Mouse (Mus musculus) MEL (cell line): ENCODE results near the gene Map4k1. TPM values are rescaled to one million over a fixed set of nuclear protein-coding genes. Genes with fewer than 3 reads are reported as not detected.

ENCODE experiments used
- DNase-seq: peaks from one replicate; pipeline ENCODE4 v3.0.0; 2011; ENCODE audit warnings: low read depth, low spot score
- H3K27ac ChIP-seq: 2 replicates; pipeline ENCODE4 v1.5.1; 2012; ENCODE audit warnings: low read depth, mild to moderate bottlenecking, control low read depth, low read length, moderate library complexity; ENCODE audit not compliant: control insufficient read depth
- H3K27me3 ChIP-seq, 2 experiments: fragments of 150-350 bp in 1 of 2; sonication (generic) in 1 of 2; 2 replicates each; pipeline ENCODE4 v1.6.1; 2012; ENCODE audit warnings: low read length in 2 of 2, mild to moderate bottlenecking in 2 of 2, improper control_type of control experiment in 1 of 2, moderate library complexity in 1 of 2; ENCODE audit not compliant: insufficient read depth in 2 of 2, control insufficient read depth in 1 of 2
- H3K36me3 ChIP-seq, 2 experiments: 2 replicates each; pipeline ENCODE4 v1.6.1; 2012 to 2014; ENCODE audit warnings: low read length in 2 of 2, improper control_type of control experiment in 1 of 2, inconsistent platforms in 1 of 2, mild to moderate bottlenecking in 1 of 2; ENCODE audit not compliant: insufficient read depth in 2 of 2, control insufficient read depth in 1 of 2
- H3K4me1 ChIP-seq, 2 experiments: fragments of 150-350 bp in 1 of 2; sonication (generic) in 1 of 2; 2 replicates each; pipeline ENCODE4 v1.6.1; 2012; ENCODE audit warnings: low read length in 2 of 2, improper control_type of control experiment in 1 of 2, mild to moderate bottlenecking in 1 of 2; ENCODE audit not compliant: insufficient read depth in 2 of 2, control insufficient read depth in 1 of 2
- H3K4me3 ChIP-seq, 2 experiments: fragments of 150-350 bp in 1 of 2; sonication (generic) in 1 of 2; 2 replicates each; pipeline ENCODE4 v1.5.1; 2012; ENCODE audit warnings: low read depth in 2 of 2, low read length in 2 of 2, mild to moderate bottlenecking in 2 of 2, moderate library complexity in 2 of 2, control low read depth in 1 of 2, improper control_type of control experiment in 1 of 2; ENCODE audit not compliant: control insufficient read depth in 1 of 2, insufficient read depth in 1 of 2
- H3K79me2 ChIP-seq: 2 replicates; pipeline ENCODE4 v1.6.1; 2012; ENCODE audit warnings: mild to moderate bottlenecking, low read length, moderate library complexity; ENCODE audit not compliant: control insufficient read depth, poor library complexity, insufficient read depth
- H3K9ac ChIP-seq: 2 replicates; pipeline ENCODE4 v1.6.1; 2012; ENCODE audit warnings: low read depth, mild to moderate bottlenecking, control low read depth, low read length, moderate library complexity; ENCODE audit not compliant: control insufficient read depth, poor library complexity, severe bottlenecking
- H3K9me3 ChIP-seq: fragments of 150-350 bp; sonication (generic); replicated peaks from 2 replicates; pipeline ENCODE4 v1.6.1; 2012; ENCODE audit warnings: mild to moderate bottlenecking, low read length, improper control_type of control experiment, moderate library complexity; ENCODE audit not compliant: insufficient read depth
- CHD1 ChIP-seq: IDR thresholded peaks from 2 replicates; pipeline ENCODE4 v1.6.1; 2012; ENCODE audit warnings: low read depth, mild to moderate bottlenecking, inconsistent platforms, low read length, improper control_type of control experiment
- CHD2 ChIP-seq: IDR thresholded peaks from 2 replicates; pipeline ENCODE4 v1.6.1; 2011; ENCODE audit warnings: low read length, improper control_type of control experiment
- E2F4 ChIP-seq: IDR thresholded peaks from 2 replicates; pipeline ENCODE4 v1.6.1; 2011; ENCODE audit warnings: low read depth, low read length, improper control_type of control experiment, borderline replicate concordance
- ELF1 ChIP-seq: IDR thresholded peaks from 2 replicates; pipeline ENCODE4 v1.6.1; 2014; ENCODE audit warnings: low read depth, mild to moderate bottlenecking, inconsistent platforms, low read length, improper control_type of control experiment, moderate library complexity
- EP300 ChIP-seq, 2 experiments: IDR thresholded peaks; 2 replicates each; pipeline ENCODE4 v1.6.1; 2011; ENCODE audit warnings: improper control_type of control experiment in 2 of 2, low read length in 2 of 2, low read depth in 1 of 2, mild to moderate bottlenecking in 1 of 2
- ETS1 ChIP-seq: IDR thresholded peaks from 2 replicates; pipeline ENCODE4 v1.6.1; 2012; ENCODE audit warnings: low read depth, mild to moderate bottlenecking, inconsistent platforms, low read length, improper control_type of control experiment, moderate library complexity
- HCFC1 ChIP-seq: IDR thresholded peaks from 2 replicates; pipeline ENCODE4 v1.6.1; 2012; ENCODE audit warnings: low read depth, mild to moderate bottlenecking, inconsistent platforms, low read length, improper control_type of control experiment, moderate library complexity
- JUND ChIP-seq: IDR thresholded peaks from 2 replicates; pipeline ENCODE4 v1.6.1; 2011; ENCODE audit warnings: low read depth, mild to moderate bottlenecking, improper control_type of control experiment, low read length
- KAT2A ChIP-seq: conservative IDR thresholded peaks from 2 replicates; pipeline ENCODE4 v1.6.1; 2012; ENCODE audit warnings: low read depth, low read length, improper control_type of control experiment, inconsistent platforms
- MAFK ChIP-seq: IDR thresholded peaks from 2 replicates; pipeline ENCODE4 v1.6.1; 2011; ENCODE audit warnings: low read depth, mild to moderate bottlenecking, low read length, improper control_type of control experiment, borderline replicate concordance
- MAZ ChIP-seq: IDR thresholded peaks from 2 replicates; pipeline ENCODE4 v1.6.1; 2012; ENCODE audit warnings: low read depth, mild to moderate bottlenecking, inconsistent platforms, low read length, improper control_type of control experiment
- MXI1 ChIP-seq: IDR thresholded peaks from 2 replicates; pipeline ENCODE4 v1.6.1; 2011; ENCODE audit warnings: mild to moderate bottlenecking, low read depth, low read length, improper control_type of control experiment
- MYC ChIP-seq: IDR thresholded peaks from 2 replicates; pipeline ENCODE4 v1.6.1; 2011; ENCODE audit warnings: low read depth, mild to moderate bottlenecking, low read length, improper control_type of control experiment, moderate library complexity
- NRF1 ChIP-seq: IDR thresholded peaks from 2 replicates; pipeline ENCODE4 v1.6.1; 2014; ENCODE audit warnings: low read depth, mild to moderate bottlenecking, inconsistent platforms, low read length, improper control_type of control experiment, moderate library complexity; ENCODE audit not compliant: poor library complexity, insufficient read depth, severe bottlenecking
- POLR2A ChIP-seq, 2 experiments: IDR thresholded peaks; 2 replicates each; pipeline ENCODE4 v1.6.1; 2011 to 2012; ENCODE audit warnings: low read length in 2 of 2, mild to moderate bottlenecking in 2 of 2, control low read depth in 1 of 2, improper control_type of control experiment in 1 of 2, low read depth in 1 of 2, moderate library complexity in 1 of 2; ENCODE audit not compliant: control insufficient read depth in 1 of 2, insufficient read depth in 1 of 2, poor library complexity in 1 of 2
- POLR2AphosphoS2 ChIP-seq: IDR thresholded peaks from 2 replicates; pipeline ENCODE4 v1.6.1; 2011; ENCODE audit warnings: low read length, improper control_type of control experiment
- POLR2AphosphoS5 ChIP-seq: IDR thresholded peaks from 2 replicates; pipeline ENCODE4 v1.6.1; 2012; ENCODE audit warnings: low read depth, borderline replicate concordance, mild to moderate bottlenecking, inconsistent platforms, low read length, moderate library complexity, mixed read lengths
- RAD21 ChIP-seq: IDR thresholded peaks from 2 replicates; pipeline ENCODE4 v1.6.1; 2011; ENCODE audit warnings: mild to moderate bottlenecking, low read depth, low read length, improper control_type of control experiment
- RCOR1 ChIP-seq: IDR thresholded peaks from 2 replicates; pipeline ENCODE4 v1.6.1; 2012; ENCODE audit warnings: low read depth, mild to moderate bottlenecking, inconsistent platforms, low read length, improper control_type of control experiment
- SIN3A ChIP-seq: IDR thresholded peaks from 2 replicates; pipeline ENCODE4 v1.6.1; 2012; ENCODE audit warnings: low read length, improper control_type of control experiment, inconsistent platforms
- SMC3 ChIP-seq: IDR thresholded peaks from 2 replicates; pipeline ENCODE4 v1.6.1; 2011; ENCODE audit warnings: low read depth, low read length, improper control_type of control experiment
- TAL1 ChIP-seq: IDR thresholded peaks from 2 replicates; pipeline ENCODE4 v1.6.1; 2012; ENCODE audit warnings: mild to moderate bottlenecking, inconsistent platforms, low read length, moderate library complexity, mixed read lengths
- TBP ChIP-seq: IDR thresholded peaks from 2 replicates; pipeline ENCODE4 v1.8.0; 2011; ENCODE audit warnings: low read depth, low read length, improper control_type of control experiment
- TCF12 ChIP-seq: IDR thresholded peaks from 2 replicates; pipeline ENCODE4 v1.6.1; 2014; ENCODE audit warnings: low read depth, mild to moderate bottlenecking, inconsistent platforms, low read length, improper control_type of control experiment, moderate library complexity
- UBTF ChIP-seq: IDR thresholded peaks from 2 replicates; pipeline ENCODE4 v1.6.1; 2012; ENCODE audit warnings: low read depth, mild to moderate bottlenecking, inconsistent platforms, low read length, improper control_type of control experiment, moderate library complexity, borderline replicate concordance; ENCODE audit not compliant: insufficient read depth
- USF1 ChIP-seq: IDR thresholded peaks from 2 replicates; pipeline ENCODE4 v1.6.1; 2014; ENCODE audit warnings: low read depth, mild to moderate bottlenecking, inconsistent platforms, low read length, improper control_type of control experiment, moderate library complexity
- USF2 ChIP-seq, 2 experiments: IDR thresholded peaks; 2 replicates each; pipeline ENCODE4 v1.6.1; 2011 to 2012; ENCODE audit warnings: improper control_type of control experiment in 2 of 2, low read length in 2 of 2, borderline replicate concordance in 1 of 2, inconsistent platforms in 1 of 2, low read depth in 1 of 2, mild to moderate bottlenecking in 1 of 2; ENCODE audit not compliant: insufficient read depth in 1 of 2
- ZC3H11A ChIP-seq: IDR thresholded peaks from 2 replicates; pipeline ENCODE4 v1.6.1; 2012; ENCODE audit warnings: low read depth, mild to moderate bottlenecking, inconsistent platforms, low read length, improper control_type of control experiment
- ZKSCAN1 ChIP-seq: IDR thresholded peaks from 2 replicates; pipeline ENCODE4 v1.6.1; 2012; ENCODE audit warnings: low read depth, mild to moderate bottlenecking, inconsistent platforms, low read length, improper control_type of control experiment, moderate library complexity
- ZMIZ1 ChIP-seq: IDR thresholded peaks from 2 replicates; pipeline ENCODE4 v1.6.1; 2012; ENCODE audit warnings: low read depth, mild to moderate bottlenecking, inconsistent platforms, low read length, improper control_type of control experiment, moderate library complexity
- ZNF384 ChIP-seq: IDR thresholded peaks from 2 replicates; pipeline ENCODE4 v1.6.1; 2012; ENCODE audit warnings: low read depth, mild to moderate bottlenecking, inconsistent platforms, low read length, improper control_type of control experiment
- polyA plus RNA-seq, 2 experiments: library from polyadenylated mRNA; stranded (reverse) in 1 of 2; unstranded in 1 of 2; fragments of >175 nt in 1 of 2; fragments of >200 nt in 1 of 2; gene quantifications; 2 replicates each; pipeline versions ENCODE4 v1.2.1 to v1.2.4; 2012; ENCODE audit warnings: low replicate concordance in 2 of 2, low read depth in 1 of 2; ENCODE audit not compliant: insufficient read length in 2 of 2, insufficient read depth in 1 of 2, missing spikeins in 1 of 2
- total RNA-seq: library from RNA; depleted of rRNA; stranded (reverse); fragments of 300-350 nt; gene quantifications from 2 replicates; pipeline ENCODE4 v1.2.3, GENCODE M21; 2012

The Map4k1 gene
- total and polyA plus RNA-seq, 3 experiments: 17.3 to 50.8 TPM; not detected in 1

- no peaks in the 10 kb centered on the region for H3K27me3 ChIP-seq
Observed at GRCm38 (mm10) chr7:28977556-28977955, 4.3 kb upstream of the Map4k1 start.

GRCm38 (mm10) chr7:28982274-28983013 is 594 bp downstream of the Map4k1 start:
- Histone ChIP-seq H3K4me1 (peaks cover 0 to 20% of the 10 kb centered on the region in 2 experiments; a peak in 2 of 4 replicates), H3K27me3 (no peaks in the 10 kb centered on the region), H3K9me3 (no peaks in the 10 kb centered on the region), H3K79me2 (peaks cover 27% of the 10 kb centered on the region), H3K4me3 (peak overlapping the region; percentile 67 to 69), H3K9ac (peak overlapping the region; percentile 86), H3K27ac (peak overlapping the region; percentile 94), H3K36me3 (peaks cover 3 to 15% of the 10 kb centered on the region in 2 experiments; a peak in 3 of 4 replicates)
- DNase-seq: peak; percentile 84
- no peak; the same call in 1 of the 2 replicates for TF ChIP-seq USF1
- TF ChIP-seq USF2 (IDR thresholded peaks at IDR 0.05; ENCODE audit: borderline replicate concordance in 1 of 2, insufficient read depth in 1 of 2, low read depth in 1 of 2, low read length in 2 of 2): no peak
- TF ChIP-seq TCF12: peak; percentile 17; the same call in 1 of the 2 replicates
- no peak for TF ChIP-seq CHD1
- TF ChIP-seq ZMIZ1: no peak; the same call in 1 of the 2 replicates
- TF ChIP-seq ELF1: no peak
- TF ChIP-seq JUND: no peak
- no peak for TF ChIP-seq KAT2A
- TF ChIP-seq MAZ: peak; percentile 49
- no peak for TF ChIP-seq TBP
- TF ChIP-seq HCFC1: no peak
- TF ChIP-seq RCOR1: no peak
- no peak for TF ChIP-seq E2F4
- TF ChIP-seq ZKSCAN1: no peak
- TF ChIP-seq MAFK: no peak
- TF ChIP-seq CHD2: no peak
- TF ChIP-seq POLR2AphosphoS2: no peak; the same call in 1 of the 2 replicates
- no peak for TF ChIP-seq SMC3
- 0 out of 2 replicates have a peak, but pooled peaks have one; percentile 61 for TF ChIP-seq MYC
- no peak for TF ChIP-seq UBTF
- no peak; the same call in 1 of the 2 replicates for TF ChIP-seq ZC3H11A
- no peak for TF ChIP-seq NRF1
- no peak for TF ChIP-seq RAD21
- TF ChIP-seq SIN3A: peak; percentile 38

More at GRCm38 (mm10) chr7:28977556-28977955, 4.3 kb upstream of the Map4k1 start:
- Histone ChIP-seq H3K79me2 (peaks cover 21% of the 10 kb centered on the region), H3K4me1 (peaks cover 0 to 4% of the 10 kb centered on the region in 2 experiments; a peak in 2 of 4 replicates), H3K9me3 (no peaks in the 10 kb centered on the region), H3K27ac (no peak overlapping the region), H3K4me3 (no peak overlapping the region), H3K36me3 (peaks cover 3 to 6% of the 10 kb centered on the region in 2 experiments)
- DNase-seq: no peak
- no peak for TF ChIP-seq POLR2AphosphoS5
- TF ChIP-seq KAT2A: no peak
- no peak for TF ChIP-seq ETS1
- TF ChIP-seq RCOR1: no peak
- no peak for TF ChIP-seq MXI1
- TF ChIP-seq EP300 (IDR thresholded peaks at IDR 0.05; ENCODE audit: low read depth in 1 of 2, low read length in 2 of 2): no peak
- no peak for TF ChIP-seq ELF1
- no peak for TF ChIP-seq TCF12
- TF ChIP-seq ZKSCAN1: no peak
- no peak for TF ChIP-seq CHD1
- no peak for TF ChIP-seq CHD2
- no peak for TF ChIP-seq TBP
- TF ChIP-seq TAL1: no peak
- TF ChIP-seq POLR2A (IDR thresholded peaks at IDR 0.05; ENCODE audit: control insufficient read depth in 1 of 2, insufficient read depth in 1 of 2, low read depth in 1 of 2, low read length in 2 of 2, poor library complexity in 1 of 2): no peak
- no peak for TF ChIP-seq ZNF384
- TF ChIP-seq, all 39 proteins: peak for 0
- H3K9ac ChIP-seq: no peak overlapping the region
